Mouse (Mus musculus) gastrocnemius, postnatal 36 days (tissue): ENCODE results near the gene Auts2. TPM values are rescaled to one million over a fixed set of nuclear protein-coding genes. Genes with fewer than 3 reads are reported as not detected.

Source experiments
- DNase-seq, 2 experiments: peaks; one replicate each; pipeline ENCODE4 v3.0.0; 2022
- intact Hi-C: fragments of 180-260 bp; cut with DNase I; formaldehyde crosslinking; loops from one replicate; pipeline ENCODE4 v1.15.1; 2025
- total RNA-seq, 2 experiments: library from RNA; stranded (reverse); gene quantifications; 2 replicates each; pipeline ENCODE4 v1.2.3; 2021

The Auts2 gene
- total RNA-seq, 2 experiments from 2014 or later, result 14.6 to 15.5 TPM

DNA sequence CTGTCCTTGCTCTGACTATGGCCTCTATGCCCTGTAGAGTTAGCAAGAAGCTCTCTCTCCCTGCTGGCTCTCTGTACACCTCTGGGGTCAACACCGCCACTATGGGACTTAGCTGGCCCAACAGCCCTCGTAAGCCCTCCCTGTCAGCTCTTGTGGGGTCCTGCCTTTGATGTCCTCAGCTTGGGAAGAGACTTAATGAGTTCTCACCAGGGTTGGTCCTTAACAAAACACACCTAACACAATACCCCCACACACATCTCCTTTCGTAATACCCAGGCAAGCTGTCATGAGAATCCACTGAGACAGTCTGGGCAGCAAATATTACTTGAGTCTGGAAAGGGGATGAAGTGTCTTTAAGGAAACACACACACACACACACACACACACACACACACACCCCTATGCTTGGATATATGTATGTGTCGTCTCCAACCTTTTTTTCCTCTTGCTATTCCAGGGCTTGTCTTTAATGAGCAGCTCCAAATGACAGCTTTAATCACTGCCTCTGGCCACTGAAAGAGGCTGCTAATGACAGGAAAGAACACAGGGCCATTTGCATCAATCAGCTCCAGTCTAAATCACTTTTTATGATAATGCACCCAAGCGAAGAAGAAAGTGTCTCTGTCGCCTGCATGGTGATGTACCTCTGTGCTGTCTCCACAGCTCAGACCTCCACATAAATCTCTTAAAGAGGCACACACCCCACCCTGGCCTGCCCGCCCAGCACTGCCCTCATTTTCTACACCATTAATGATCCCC is 941.0 kb downstream of the Auts2 start:
- no peak for DNase-seq
- intact Hi-C loops, result no loop called here

DNA sequence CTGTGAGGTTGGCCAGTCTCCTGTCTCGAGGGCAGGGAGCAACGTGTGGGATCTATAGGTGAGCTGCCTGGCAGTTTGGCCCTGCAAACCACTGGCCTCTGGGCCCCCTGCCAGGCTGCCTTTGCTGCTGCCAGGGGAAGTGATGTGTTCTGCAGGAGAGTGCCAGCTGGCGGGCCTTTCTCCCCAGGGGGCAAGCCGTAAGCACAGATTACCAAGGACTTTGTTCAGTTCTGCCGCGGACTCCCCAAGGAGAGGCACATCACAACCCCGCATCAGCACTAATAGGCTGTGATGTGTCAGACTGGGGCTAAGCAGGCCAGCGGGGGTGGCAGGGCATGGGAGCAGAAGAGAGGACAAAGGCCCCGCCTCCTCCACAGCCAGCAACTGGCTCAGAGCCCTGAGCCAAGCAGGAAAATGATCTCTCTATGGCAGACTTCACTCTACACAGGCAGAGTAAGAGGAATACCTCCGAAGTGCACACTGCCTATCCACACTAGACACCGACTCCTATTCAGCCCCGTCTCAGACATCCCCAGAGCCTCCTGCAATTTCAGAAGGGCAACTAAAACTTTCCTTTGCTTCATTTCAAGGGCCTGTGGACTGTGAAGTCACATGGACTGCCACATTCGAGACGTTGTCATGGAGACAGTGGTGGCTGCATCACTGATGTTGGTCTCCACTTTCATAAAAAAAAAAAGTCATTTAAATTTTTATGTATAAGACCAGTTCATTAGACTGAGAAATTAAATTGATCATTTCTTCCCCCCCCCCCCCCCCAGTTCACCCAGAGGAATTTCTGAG is 942.6 kb downstream of the Auts2 start:
- DNase-seq, result peak; percentile 74 to 80
- intact Hi-C loops, result no loop called here

DNA sequence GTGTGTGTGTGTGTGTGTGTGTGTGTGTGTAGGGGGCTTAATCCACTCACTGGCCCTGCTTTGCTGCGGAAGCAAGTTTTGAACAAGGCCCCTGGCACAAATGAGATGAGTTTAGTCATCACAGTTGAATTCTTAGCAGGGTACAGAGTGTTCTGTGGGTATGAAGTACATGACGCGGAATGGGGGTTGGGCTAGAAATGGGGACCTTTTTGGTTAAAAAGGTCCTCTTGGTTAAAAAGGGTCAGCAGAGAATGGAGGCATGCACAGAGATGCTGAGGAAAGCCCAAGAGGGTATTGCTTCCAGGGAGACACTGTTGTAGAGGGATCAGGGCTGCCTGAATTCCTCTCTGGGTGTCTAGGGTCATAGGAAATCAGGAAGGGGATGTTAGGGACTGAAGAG is 945.6 kb downstream of the Auts2 start:
- intact Hi-C loops, result no loop called here

DNA sequence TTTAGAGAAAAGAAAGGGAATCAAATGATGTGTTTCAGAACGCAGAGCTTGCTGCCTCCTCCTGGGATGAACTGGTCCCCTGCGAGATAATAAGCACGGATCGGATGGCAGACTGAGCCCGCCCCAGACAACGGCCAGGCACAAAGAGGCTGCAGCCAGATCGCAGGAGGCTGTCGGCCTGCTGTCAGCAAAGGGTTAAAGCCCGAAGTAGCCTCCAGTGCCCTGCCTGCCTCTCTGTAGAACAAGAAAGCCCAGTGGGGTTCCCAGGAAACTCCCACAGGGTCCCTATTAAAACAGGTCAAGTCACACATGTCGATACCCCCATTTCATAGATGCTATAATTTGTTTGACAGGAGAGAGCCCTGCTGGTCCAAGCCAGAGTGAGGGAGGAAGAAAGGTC is 946.6 kb downstream of the Auts2 start:
- intact Hi-C loops, result no loop called here

More for the DNA sequence above, 945.6 kb downstream of the Auts2 start:
- no peak for DNase-seq

DNA sequence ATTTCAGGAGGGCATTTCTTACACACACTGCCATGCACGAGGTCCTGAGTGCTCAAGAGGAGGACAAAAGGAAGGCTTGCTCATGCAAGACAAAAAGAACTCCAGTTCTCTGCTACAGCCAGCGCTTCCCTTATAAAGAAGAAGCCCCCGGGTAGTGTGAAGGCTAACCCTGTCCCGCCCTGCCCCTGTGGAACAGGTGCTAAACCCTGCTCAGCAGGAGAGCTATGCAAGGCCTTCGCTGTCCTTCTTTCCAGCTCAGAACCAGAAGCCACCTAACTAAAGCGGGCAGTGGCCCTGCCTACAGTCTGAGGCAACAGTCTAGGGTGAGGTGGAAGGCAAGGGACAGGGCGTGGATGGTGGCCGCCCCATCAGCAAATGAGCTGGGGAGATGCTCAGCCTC is 947.4 kb downstream of the Auts2 start:
- intact Hi-C loops, result no loop called here
- no peak for DNase-seq

More for the DNA sequence above, 946.6 kb downstream of the Auts2 start:
- DNase-seq, result no peak

DNA sequence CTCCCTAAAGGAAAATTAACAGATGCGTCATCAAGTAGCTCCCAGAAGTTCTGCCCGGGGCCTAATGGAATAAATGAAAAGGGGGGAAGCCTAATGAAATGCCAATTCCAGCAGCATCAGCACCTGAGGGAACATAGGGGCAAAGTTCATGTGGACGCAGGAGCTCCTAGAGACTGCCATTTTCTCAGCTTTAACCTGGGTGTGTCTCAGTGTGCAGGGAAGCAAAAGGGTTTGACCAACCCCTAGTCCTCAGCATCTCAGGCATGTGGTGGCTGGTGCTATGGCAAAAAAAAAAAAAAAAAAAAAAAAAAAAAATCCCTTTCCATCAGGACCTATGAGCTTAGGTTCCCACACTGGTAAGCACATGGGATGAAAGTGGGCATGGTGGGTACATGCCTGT is 948.5 kb downstream of the Auts2 start:
- intact Hi-C loops, result no loop called here

DNA sequence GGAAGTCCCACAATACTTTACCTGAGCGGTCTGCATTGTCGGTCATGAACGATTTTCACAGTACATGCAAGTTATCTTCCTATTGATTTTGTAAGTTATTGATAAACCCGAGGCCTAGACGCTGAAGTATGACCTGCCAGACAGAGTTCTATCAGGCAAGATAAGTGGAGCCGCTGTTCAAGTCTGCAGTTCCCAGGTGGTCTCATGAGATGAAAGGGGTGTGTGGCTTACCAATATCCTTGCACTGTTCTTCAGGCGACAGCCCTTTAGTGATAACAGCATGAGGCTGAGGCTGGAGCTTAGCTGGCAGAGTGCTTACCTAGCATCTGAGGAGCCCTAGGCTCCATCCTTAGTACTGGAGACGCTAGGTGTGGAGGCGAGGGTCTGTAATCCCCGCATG is 949.9 kb downstream of the Auts2 start:
- DNase-seq, result no peak
- intact Hi-C loops, result no loop called here

More for the DNA sequence above, 948.5 kb downstream of the Auts2 start:
- DNase-seq, result no peak

DNA sequence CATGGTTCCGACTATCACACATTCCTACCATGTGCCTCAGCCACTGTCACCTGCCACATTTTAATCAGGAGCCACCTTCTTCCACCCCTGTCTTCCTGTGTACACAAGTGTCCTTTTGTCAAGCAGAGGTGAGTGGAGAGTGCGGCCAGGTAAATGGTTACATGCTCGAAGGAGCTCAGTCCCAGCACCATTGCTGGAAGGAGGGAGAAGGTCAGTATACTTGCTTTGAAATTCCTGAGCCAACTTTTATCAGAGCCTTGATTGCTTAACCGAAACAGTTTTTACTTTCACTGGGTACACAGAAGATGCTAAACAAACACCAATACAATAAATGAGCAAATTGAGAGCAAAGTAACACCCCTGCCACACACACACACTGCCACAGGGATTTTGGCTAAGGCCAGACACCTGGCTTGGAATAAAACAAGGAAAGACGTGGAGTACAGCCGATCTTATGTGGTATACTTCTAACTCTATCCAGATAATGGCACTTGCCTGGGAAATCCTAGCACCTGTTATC is 953.1 kb downstream of the Auts2 start:
- intact Hi-C loops, result no loop called here

DNA sequence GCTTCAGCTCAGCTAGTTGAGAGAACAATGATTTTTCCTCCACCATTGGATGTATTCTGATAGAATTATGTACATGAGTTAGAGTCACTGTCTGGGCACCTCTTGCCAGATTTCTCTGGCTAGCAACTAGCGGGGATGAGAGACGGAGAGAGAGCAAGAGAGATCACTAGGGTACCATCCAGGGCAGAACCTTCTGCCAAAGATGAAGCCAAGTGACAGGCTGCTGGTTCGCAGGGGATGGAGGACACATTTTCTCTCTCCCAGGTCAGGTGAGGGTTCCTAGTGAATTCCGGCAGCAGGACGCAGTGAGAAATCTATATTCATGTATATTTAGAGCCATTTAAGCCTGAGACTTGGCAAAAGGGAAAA is 956.8 kb downstream of the Auts2 start:
- no peak for DNase-seq
- intact Hi-C loops, result no loop called here

More for the DNA sequence above, 953.1 kb downstream of the Auts2 start:
- DNase-seq, result no peak

DNA sequence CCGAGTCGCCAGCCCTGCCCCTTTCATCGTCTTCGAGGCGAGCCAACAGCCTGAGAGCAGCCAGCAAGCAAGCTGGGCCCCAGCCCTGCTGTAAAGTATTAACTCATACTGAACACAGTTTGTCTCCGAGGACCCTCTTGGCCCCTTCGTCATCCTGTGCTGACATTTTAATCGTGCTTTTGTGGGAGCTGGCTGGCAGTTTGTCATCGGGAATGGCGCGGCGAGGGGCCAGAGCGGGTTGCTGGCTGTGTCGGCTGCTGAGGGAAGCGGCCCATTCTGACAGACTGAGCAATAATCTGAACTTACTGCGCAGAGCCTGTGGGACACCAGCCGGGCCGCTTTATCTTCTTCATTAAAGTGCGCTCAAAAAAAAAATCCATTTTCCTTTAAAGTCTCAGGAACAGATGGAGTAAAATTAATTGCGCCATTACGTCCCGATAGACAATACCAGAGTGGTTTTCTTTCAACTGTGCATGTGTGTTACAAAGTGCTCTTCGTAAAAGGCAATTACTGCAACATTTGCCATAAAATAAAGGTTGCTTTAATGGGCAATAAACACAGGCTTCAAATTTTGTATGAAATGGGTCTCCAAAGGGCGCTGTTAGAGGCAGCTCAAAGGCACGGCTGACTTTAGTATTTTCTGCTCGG is 957.3 kb downstream of the Auts2 start:
- intact Hi-C loops, result no loop called here
- no peak for DNase-seq

DNA sequence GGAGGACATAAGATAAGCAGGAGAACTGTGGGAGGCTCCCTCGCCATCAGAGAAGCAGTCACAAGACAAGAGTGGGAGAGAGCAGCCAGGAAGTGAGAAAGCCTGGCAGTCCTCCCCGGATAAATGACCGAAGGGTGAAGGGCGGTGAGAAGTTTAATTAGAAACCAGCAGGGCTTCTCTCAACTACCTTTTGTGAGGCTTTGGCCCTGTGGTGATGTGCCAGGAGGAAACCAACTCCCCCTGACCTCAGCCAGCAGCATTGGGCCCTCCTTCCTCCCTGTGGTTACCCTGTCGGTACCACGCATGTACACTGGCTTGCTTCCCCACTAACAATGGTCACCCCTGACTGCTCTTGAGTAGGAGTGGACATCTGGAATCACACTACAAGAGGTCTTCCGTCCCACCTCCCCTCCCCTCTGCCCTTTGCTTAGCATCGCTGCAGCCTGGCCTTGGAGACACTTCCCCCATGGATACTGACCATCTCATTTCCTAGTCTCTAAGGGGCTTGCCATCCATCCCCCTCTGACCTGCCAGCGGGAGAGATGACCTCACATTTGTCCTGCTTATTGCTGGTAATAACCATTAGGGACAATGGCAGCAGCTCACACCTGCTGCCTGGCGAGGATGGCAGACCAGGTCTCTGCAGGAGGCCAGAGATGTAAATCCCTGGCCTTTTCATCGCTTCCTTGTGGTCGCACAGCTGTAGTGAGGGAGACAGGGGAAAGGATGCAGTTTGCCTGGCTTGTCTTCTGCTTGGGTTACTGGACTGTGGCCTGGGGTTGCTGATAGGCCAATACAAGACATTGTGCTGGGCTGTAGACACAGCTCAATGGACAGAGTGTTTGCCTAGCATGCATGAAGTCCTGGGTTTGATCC is 958.6 kb downstream of the Auts2 start:
- intact Hi-C loops, result no loop called here
- DNase-seq, result no peak

DNA sequence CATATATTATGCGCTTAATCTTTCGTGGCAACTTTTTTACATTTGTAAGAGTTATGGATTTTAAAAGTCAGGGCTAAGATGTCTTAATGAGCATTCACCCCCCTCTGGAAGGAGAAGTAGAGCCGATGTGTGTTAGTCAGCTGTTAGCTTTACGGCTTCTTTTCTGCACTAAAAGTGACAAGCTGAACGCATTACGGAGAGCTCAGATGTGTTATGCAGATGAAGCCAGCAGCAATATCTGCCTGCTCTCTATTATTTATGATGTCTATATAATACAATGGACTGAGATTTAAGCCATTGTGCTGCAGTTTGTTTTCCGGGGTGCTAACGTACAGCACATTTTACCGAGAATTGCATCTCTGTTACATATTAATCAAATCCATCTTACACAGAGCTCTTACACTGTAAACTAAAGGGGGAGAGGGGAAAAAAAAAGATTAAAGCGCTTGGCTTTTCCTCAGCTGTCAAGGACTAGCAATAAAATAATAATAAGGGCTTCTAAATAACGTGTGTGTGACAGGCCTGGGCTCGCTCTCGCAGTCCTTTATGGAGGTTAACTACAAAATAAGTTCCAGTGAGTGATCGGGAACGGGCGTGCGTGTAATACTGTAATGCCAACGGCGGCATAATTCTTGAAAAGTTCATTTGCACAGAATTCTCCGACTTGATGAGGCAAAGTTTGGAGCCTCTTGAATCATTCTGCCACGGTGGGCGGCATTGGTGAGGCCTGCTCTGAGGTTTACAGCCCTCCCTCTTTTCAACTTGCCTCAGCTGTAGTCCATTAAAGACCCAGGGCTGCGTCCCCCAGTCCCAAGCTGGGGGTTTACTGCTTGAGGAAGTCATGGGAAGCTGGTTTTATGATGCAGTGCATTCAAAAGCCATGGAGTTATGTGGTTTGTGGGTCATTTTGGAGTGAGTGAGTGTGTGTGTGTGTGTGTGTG is 961.8 kb downstream of the Auts2 start:
- no peak for DNase-seq
- intact Hi-C loops, result no loop called here

DNA sequence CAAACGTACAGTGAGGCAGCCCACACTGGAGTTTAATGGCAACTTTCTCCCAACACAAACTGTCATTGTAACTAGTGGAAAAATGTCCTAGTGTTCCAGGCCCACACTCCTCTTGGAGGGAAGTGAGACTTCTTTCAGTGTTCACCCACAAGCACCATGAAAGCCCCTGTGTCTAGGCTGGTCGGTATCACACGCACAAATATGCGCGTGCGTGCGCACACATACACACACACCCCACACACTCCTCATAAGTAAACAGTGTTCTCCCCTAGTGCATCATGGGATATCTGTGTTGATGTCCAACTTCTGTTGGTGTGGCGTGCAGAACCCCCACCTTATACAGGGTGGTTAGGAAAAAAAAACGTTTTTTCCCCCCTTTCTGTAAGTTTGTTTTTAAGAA is 964.4 kb downstream of the Auts2 start:
- DNase-seq, result no peak
- intact Hi-C loops, result no loop called here

DNA sequence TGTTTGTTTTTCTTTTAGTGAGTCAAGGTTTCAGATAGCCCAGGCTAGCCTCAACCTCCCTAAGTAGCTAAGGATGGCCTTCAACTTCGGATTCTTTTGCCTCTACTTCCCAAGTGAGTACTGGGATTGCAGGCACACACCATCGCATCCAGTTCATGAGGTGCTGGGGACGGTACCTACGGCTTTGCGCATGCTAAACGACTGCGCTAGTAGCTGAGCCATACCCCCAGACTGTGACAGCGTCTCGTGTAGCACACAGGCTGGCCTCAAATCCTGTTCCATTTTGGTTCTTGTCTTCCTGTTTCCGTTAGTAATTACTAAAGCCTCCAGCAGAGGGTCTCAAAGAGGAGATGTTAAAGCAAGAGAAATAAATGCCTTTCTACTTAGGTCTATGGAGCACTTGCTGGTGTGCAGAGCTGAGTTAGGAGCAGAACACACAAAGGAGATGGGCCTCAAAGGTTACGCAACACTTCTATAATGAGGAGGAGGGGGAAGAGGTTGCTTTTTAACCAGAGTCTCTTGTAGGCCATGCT is 967.3 kb downstream of the Auts2 start:
- intact Hi-C loops, result no loop called here
- DNase-seq, result no peak

DNA sequence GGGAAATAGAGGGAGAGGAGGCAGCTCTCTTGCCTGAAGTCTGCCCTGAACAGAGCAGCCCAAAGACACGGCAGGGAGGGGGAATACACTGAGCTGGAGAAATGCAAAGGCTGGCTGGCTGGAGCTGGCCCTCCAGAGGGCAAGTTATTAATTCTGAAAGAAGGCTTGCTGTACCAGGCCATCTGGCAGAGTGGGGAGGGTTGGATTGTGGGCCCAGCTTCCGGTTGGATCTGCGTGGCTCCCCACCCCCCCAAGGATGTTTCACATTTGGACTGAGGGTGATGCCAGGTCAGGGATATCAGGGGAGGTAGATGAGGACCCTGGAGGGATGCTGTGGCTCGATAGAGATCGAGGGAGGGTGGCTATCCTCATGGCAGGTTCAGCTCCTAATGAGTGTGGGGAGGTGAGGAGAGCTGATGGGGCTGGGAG is 968.0 kb downstream of the Auts2 start:
- no peak for DNase-seq
- intact Hi-C loops, result no loop called here

DNA sequence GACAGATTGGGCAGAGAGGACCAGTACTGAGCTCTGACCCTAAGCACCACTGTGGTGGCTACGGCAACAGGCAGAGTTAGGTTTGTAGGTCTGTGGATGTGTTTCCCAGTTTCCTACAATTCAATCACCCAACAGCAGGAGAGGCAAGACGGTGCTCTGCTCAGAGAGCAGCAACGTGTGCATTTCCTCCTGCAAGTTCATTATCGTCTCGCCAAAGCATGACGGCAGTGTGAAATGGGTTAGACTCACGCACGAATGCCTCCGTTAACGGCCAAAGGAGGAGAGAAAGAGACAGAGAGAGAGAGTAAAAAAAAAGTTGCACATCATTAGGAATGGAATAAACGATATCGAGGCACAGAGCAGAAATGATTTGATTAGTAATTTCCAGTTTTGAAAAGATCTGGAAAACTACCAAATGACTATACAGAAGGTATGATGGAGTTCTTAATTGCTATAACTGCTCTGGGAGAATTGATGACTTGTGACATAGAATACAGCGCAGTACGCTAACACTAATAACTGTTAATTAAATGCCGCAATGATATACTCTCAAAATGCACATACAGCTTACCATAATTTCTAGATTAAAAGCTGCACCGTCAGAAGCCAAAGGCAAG is 968.6 kb downstream of the Auts2 start:
- intact Hi-C loops, result no loop called here
- no peak for DNase-seq

DNA sequence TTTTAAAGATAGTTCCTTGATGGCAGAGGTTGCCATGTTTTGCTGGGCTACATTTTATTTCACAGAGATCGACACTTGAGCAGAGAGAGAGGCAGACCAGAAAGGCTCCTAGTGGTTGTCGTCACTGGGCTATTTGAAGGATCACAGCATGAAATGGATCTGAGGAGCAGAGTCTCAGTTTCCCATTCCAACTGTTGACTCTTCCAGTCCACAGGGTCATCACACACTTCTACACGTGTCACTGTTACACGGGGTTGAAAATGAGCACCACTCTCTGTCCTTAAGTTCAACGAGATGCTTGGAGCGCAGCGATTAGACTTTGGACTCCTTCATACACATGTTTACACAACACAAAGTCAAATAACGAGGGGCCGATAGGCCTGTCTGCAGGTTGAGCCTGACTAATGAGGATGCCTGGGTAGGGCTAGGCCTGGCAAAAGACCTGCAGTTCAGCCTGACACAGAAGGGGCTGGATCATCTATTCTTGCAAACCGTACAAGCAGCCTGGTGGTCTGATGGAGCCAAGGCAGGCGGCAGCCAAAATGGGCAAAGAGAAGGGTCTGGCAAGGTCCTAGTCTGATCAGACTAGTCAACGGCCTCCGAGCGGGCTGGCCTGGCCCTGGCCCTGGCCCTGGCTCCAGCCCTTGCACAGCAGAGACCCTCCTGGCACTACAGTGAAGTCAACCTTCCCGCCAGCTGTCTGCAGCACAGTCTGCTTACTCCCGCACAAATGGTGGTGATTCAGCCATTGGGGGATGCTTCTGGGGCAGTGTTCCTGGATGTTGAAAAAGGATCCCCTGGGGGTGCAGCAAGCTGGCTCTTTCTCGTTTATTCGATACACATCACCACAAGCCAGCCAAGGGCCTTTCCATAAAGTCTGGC is 969.6 kb downstream of the Auts2 start:
- peak in 1 of 2 experiments; percentile 26 for DNase-seq
- intact Hi-C loops, result loop anchor here (2.0 kb wide), 1 partner anchor 15 kb away; no protein-coding TSS in a partner anchor
